Mouse (Mus musculus) forebrain, embryonic 11.5 days (tissue): Measurements from ENCODE around the gene Lrrc56. TPM values are rescaled to one million over a fixed set of nuclear protein-coding genes. Genes with fewer than 3 reads are reported as not detected.
A peak's percentile ranks its signal among the peaks of the same experiment; 100 is the strongest.

Source experiments
- ATAC-seq: fragments of 200-750 bp; cut with Nextera tagmentation; replicated peaks from 2 replicates; pipeline ENCODE4 v1.8.0; 2017; ENCODE audit warnings: moderate TSS enrichment; ENCODE audit not compliant: low FRiP score
- DNase-seq: peaks from one replicate; pipeline ENCODE4 v3.0.0-alpha.2; 2017; ENCODE audit warnings: low spot score
- H3K27ac ChIP-seq: fragments of 300-500 bp; sonication (generic); 2 replicates; pipeline ENCODE4 v1.5.1; 2014; ENCODE audit warnings: low read depth, low read length
- H3K27me3 ChIP-seq: fragments of 300-500 bp; sonication (generic); 2 replicates; pipeline ENCODE4 v1.6.1; 2014; ENCODE audit warnings: mild to moderate bottlenecking, low read length, mixed read lengths; ENCODE audit not compliant: control insufficient read depth, insufficient read depth
- H3K36me3 ChIP-seq: fragments of 300-500 bp; sonication (generic); 2 replicates; pipeline ENCODE4 v1.6.1; 2014; ENCODE audit warnings: mild to moderate bottlenecking, low read length, moderate library complexity, mixed read lengths; ENCODE audit not compliant: control insufficient read depth, insufficient read depth
- H3K4me1 ChIP-seq: fragments of 300-500 bp; sonication (generic); replicated peaks from 2 replicates; pipeline ENCODE4 v1.6.1; 2014; ENCODE audit warnings: low read length, mixed read lengths; ENCODE audit not compliant: control insufficient read depth, insufficient read depth
- H3K4me2 ChIP-seq: fragments of 300-500 bp; sonication (generic); 2 replicates; pipeline ENCODE4 v1.6.1; 2014; ENCODE audit warnings: low read depth, mild to moderate bottlenecking, low read length, moderate library complexity, mixed read lengths; ENCODE audit not compliant: severe bottlenecking
- H3K4me3 ChIP-seq: fragments of 300-500 bp; sonication (generic); 2 replicates; pipeline ENCODE4 v1.5.1; 2014; ENCODE audit warnings: low read depth, low read length
- H3K9ac ChIP-seq: fragments of 300-500 bp; sonication (generic); 2 replicates; pipeline ENCODE4 v1.6.1; 2014; ENCODE audit warnings: low read length
- H3K9me3 ChIP-seq: fragments of 300-500 bp; sonication (generic); 2 replicates; pipeline ENCODE4 v1.6.1; 2016; ENCODE audit warnings: low read length, mixed read lengths; ENCODE audit not compliant: control insufficient read depth
- WGBS: fragments of 180-500 bp; shearing (Covaris S2); extraction: QIAGEN DNeasy Blood & Tissue Kit; methylation state at CpG from one replicate; pipeline ENCODE4 v1.1.7; 2014; 5-methylcytosine and 5-hydroxymethylcytosine counted together
- polyA plus RNA-seq: library from polyadenylated mRNA; unstranded; fragments of >200 nt; fragmentation: Nextera tagmentation; extraction: Ambion mirVana; gene quantifications from 2 replicates; pipeline ENCODE4 v1.2.1, GENCODE M21; 2014

The Lrrc56 gene
- 14.0 and 16.1 TPM in 2 replicates for polyA plus RNA-seq

DNA sequence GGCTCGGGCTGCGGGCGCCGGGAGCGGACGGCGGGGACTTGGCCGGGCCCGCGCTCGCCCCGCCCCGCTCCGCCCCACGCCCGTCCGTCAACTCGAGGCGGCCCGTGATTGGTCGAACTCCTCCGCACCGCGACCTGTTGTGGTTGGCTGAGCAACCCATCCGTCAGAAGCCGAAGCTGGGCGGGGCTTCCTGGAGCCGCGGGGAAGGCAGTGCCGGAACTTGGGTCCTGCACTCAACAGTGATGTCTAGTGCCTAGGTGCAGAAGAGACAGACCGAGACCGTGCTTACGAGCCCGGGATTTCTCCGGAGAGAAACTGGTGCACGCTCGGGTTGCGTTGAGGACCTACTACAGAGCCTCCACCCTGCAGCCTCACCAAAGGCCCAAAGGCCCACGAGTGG is at the start of gene Lrrc56, which contains the start of gene Hras:
Gene Lrrc56, plus strand, starts transcription at position 210 of the 400 bp plus-strand sequence.
Gene Hras, minus strand, starts transcription at position 58 of the 400 bp plus-strand sequence.
- H3K27ac ChIP-seq, result peak within 1 kb of the TSS; percentile 71
- H3K27me3 ChIP-seq, result no peaks in the 10 kb centered on the region
- H3K36me3 ChIP-seq, result 0 out of 2 replicates have a peak, but pooled peaks cover 2% of the 10 kb centered on the region
- H3K4me3 ChIP-seq, result peak within 1 kb of the TSS; percentile 85
- DNase-seq, result peak; percentile 99
- peaks cover 10% of the 10 kb centered on the region for H3K4me1 ChIP-seq
- peak; percentile 94 for ATAC-seq
- H3K9me3 ChIP-seq, result no peaks in the 10 kb centered on the region
- peak within 1 kb of the TSS; percentile 93 for H3K9ac ChIP-seq
- H3K4me2 ChIP-seq, result peak within 1 kb of the TSS; percentile 97
- WGBS, result under 1% methylated on average over 29 of the region's 39 CpGs

DNA sequence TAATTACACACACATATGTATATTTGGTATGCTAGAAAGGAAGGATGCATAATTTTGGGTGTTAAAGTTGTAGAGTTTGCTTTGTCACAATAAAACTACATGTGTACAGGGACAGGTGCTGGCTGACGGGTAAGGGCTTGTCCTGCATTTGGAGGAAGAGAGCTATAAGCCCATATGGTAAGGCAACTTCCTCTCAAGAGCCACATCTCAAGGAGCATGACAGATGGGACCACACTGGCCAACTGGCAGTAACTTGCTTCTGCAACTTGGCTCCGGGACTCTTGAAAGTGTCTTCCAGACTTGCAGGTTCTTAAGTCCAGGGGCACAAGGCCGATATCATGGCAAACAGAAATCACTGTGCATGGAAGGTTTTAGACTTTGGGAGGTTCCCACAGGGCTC is 49.3 kb upstream of the Lrrc56 start:
- Histone ChIP-seq H3K9ac (no peak overlapping the region), H3K4me2 (no peak overlapping the region), H3K4me1 (no peaks in the 10 kb centered on the region), H3K9me3 (no peaks in the 10 kb centered on the region), H3K27ac (no peak overlapping the region), H3K27me3 (no peaks in the 10 kb centered on the region), H3K36me3 (no peaks in the 10 kb centered on the region; the same call in 1 of the 2 replicates), H3K4me3 (no peak overlapping the region)
- WGBS, result 91% methylated on average over 3 of the region's 3 CpGs
- no peak for ATAC-seq
- DNase-seq, result no peak

- no peak overlapping the region for H3K27ac ChIP-seq
- H3K9ac ChIP-seq, result no peak overlapping the region
- DNase-seq (no peak), ATAC-seq (no peak)
- H3K36me3 ChIP-seq, result no peaks in the 10 kb centered on the region; the same call in 1 of the 2 replicates
- H3K4me3 ChIP-seq, result no peak overlapping the region
- no peaks in the 10 kb centered on the region for H3K4me1 ChIP-seq
- no peaks in the 10 kb centered on the region for H3K9me3 ChIP-seq
- H3K4me2 ChIP-seq, result no peak overlapping the region
- no peaks in the 10 kb centered on the region for H3K27me3 ChIP-seq
- 64% methylated on average over 1 of the region's 1 CpGs for WGBS
These were observed 48.6 kb upstream of the Lrrc56 start for GRCm38 (mm10) chr7:141145403-141145802.

GRCm38 (mm10) chr7:141146043-141146595 is 47.8 kb upstream of the Lrrc56 start:
- Histone ChIP-seq H3K36me3 (no peaks in the 10 kb centered on the region; the same call in 1 of the 2 replicates), H3K4me2 (no peak overlapping the region), H3K9me3 (no peaks in the 10 kb centered on the region), H3K4me1 (no peaks in the 10 kb centered on the region), H3K27me3 (no peaks in the 10 kb centered on the region), H3K27ac (no peak overlapping the region), H3K4me3 (no peak overlapping the region), H3K9ac (no peak overlapping the region)
- no peak for ATAC-seq
- 96% methylated on average over 12 of the region's 12 CpGs for WGBS
- no peak for DNase-seq

DNA sequence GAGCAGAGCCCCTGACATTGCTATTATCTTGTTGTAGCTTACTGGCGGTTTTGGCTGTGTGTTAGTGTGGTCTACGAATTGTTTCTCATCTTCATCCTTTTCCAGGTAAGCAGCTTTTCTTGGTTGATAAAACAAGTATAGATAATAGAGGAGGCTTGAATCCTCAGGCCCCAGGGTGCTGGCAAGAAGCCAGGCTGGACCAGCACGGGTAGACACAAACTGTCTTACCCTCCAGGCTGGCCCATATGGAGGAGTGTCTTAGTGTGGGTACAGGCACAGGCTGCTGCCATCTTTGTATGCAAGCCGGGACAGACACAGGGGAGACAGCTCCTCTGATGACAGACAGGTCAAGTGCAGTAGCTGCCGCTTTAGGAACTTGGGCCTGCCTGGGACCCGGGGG is 46.9 kb upstream of the Lrrc56 start:
- Histone ChIP-seq H3K9me3 (no peaks in the 10 kb centered on the region), H3K4me3 (no peak overlapping the region), H3K27me3 (no peaks in the 10 kb centered on the region), H3K4me2 (no peak overlapping the region), H3K9ac (no peak overlapping the region), H3K4me1 (no peaks in the 10 kb centered on the region), H3K36me3 (no peaks in the 10 kb centered on the region; the same call in 1 of the 2 replicates), H3K27ac (no peak overlapping the region)
- 91% methylated on average over 6 of the region's 6 CpGs for WGBS
- DNase-seq (no peak), ATAC-seq (no peak)

- Histone ChIP-seq H3K9me3 (no peaks in the 10 kb centered on the region), H3K4me1 (no peaks in the 10 kb centered on the region), H3K4me3 (no peak overlapping the region), H3K27ac (no peak overlapping the region), H3K27me3 (no peaks in the 10 kb centered on the region), H3K36me3 (no peaks in the 10 kb centered on the region; the same call in 1 of the 2 replicates), H3K9ac (no peak overlapping the region), H3K4me2 (no peak overlapping the region)
- ATAC-seq, result no peak
- DNase-seq, result no peak
- 83% methylated on average over 4 of the region's 4 CpGs for WGBS
These were observed 45.3 kb upstream of the Lrrc56 start for GRCm38 (mm10) chr7:141148639-141149038.

- Histone ChIP-seq H3K9me3 (no peaks in the 10 kb centered on the region), H3K4me1 (no peaks in the 10 kb centered on the region), H3K9ac (no peak overlapping the region), H3K27me3 (no peaks in the 10 kb centered on the region), H3K36me3 (peaks cover 3% of the 10 kb centered on the region; the same call in 1 of the 2 replicates), H3K27ac (no peak overlapping the region), H3K4me3 (no peak overlapping the region), H3K4me2 (no peak overlapping the region)
- 93% methylated on average over 9 of the region's 9 CpGs for WGBS
- no peak for DNase-seq
- no peak for ATAC-seq
These were observed 38.6 kb upstream of the Lrrc56 start for GRCm38 (mm10) chr7:141155362-141155761.

GRCm38 (mm10) chr7:141164397-141164796 is 29.6 kb upstream of the Lrrc56 start:
- Histone ChIP-seq H3K27me3 (no peaks in the 10 kb centered on the region), H3K36me3 (no peaks in the 10 kb centered on the region; the same call in 1 of the 2 replicates), H3K4me3 (no peak overlapping the region), H3K9ac (no peak overlapping the region), H3K9me3 (no peaks in the 10 kb centered on the region), H3K4me1 (peaks cover 14% of the 10 kb centered on the region; the same call in 1 of the 2 replicates), H3K27ac (no peak overlapping the region), H3K4me2 (no peak overlapping the region)
- WGBS, result 93% methylated on average over 7 of the region's 7 CpGs
- DNase-seq (no peak), ATAC-seq (no peak)

- no peaks in the 10 kb centered on the region for H3K9me3 ChIP-seq
- no peak overlapping the region for H3K4me2 ChIP-seq
- no peak for ATAC-seq
- no peak overlapping the region for H3K9ac ChIP-seq
- 91% methylated on average over 6 of the region's 6 CpGs for WGBS
- no peaks in the 10 kb centered on the region; the same call in 1 of the 2 replicates for H3K36me3 ChIP-seq
- no peaks in the 10 kb centered on the region for H3K27me3 ChIP-seq
- H3K4me3 ChIP-seq, result no peak overlapping the region
- peaks cover 14% of the 10 kb centered on the region; the same call in 1 of the 2 replicates for H3K4me1 ChIP-seq
- no peak for DNase-seq
- no peak overlapping the region for H3K27ac ChIP-seq
These were observed 29.1 kb upstream of the Lrrc56 start for GRCm38 (mm10) chr7:141164850-141165249.
